Mouse (Mus musculus) midbrain, embryonic 14.5 days (tissue): ENCODE measurements around the gene Spns1. TPM values are rescaled to one million over a fixed set of nuclear protein-coding genes. Genes with fewer than 3 reads are reported as not detected.
A peak's percentile ranks its signal among the peaks of the same experiment; 100 is the strongest.

ENCODE experiments used
- ATAC-seq: fragments of 200-750 bp; cut with Nextera tagmentation; 2 replicates; pipeline ENCODE4 v1.8.0; 2017; ENCODE audit warnings: moderate number of reproducible peaks, moderate library complexity; ENCODE audit not compliant: low FRiP score, low TSS enrichment
- DNase-seq: peaks from one replicate; pipeline ENCODE4 v3.0.0-alpha.2; 2015
- H3K27ac ChIP-seq: fragments of 300-500 bp; sonication (generic); replicated peaks from 2 replicates; pipeline ENCODE4 v1.5.1; 2014; ENCODE audit warnings: mild to moderate bottlenecking, low read depth, low read length, moderate library complexity
- H3K27me3 ChIP-seq: fragments of 300-500 bp; sonication (generic); 2 replicates; pipeline ENCODE4 v1.6.1; 2014; ENCODE audit warnings: low read length, control low read depth, mixed read lengths; ENCODE audit not compliant: control insufficient read depth, insufficient read depth
- H3K36me3 ChIP-seq: fragments of 300-500 bp; sonication (generic); 2 replicates; pipeline ENCODE4 v1.6.1; 2014; ENCODE audit warnings: low read length, control low read depth; ENCODE audit not compliant: control insufficient read depth, insufficient read depth
- H3K4me1 ChIP-seq: fragments of 300-500 bp; sonication (generic); 2 replicates; pipeline ENCODE4 v1.6.1; 2014; ENCODE audit warnings: mild to moderate bottlenecking, antibody characterized with exemption, low read length, control low read depth; ENCODE audit not compliant: control insufficient read depth, insufficient read depth
- H3K4me2 ChIP-seq: fragments of 300-500 bp; sonication (generic); 2 replicates; pipeline ENCODE4 v1.6.1; 2014; ENCODE audit warnings: mild to moderate bottlenecking, low read length, moderate library complexity
- H3K4me3 ChIP-seq: fragments of 300-500 bp; sonication (generic); replicated peaks from 2 replicates; pipeline ENCODE4 v1.5.1; 2014; ENCODE audit warnings: low read depth, low read length
- H3K9ac ChIP-seq: fragments of 300-500 bp; sonication (generic); replicated peaks from 2 replicates; pipeline ENCODE4 v1.6.1; 2014; ENCODE audit warnings: mild to moderate bottlenecking, low read length, moderate library complexity
- H3K9me3 ChIP-seq: fragments of 300-500 bp; sonication (generic); 2 replicates; pipeline ENCODE4 v1.6.1; 2016; ENCODE audit warnings: low read length, control low read depth, mixed read lengths; ENCODE audit not compliant: control insufficient read depth
- WGBS: fragments of 180-500 bp; shearing (Covaris S2); extraction: QIAGEN DNeasy Blood & Tissue Kit; methylation state at CpG from one replicate; pipeline ENCODE4 v1.1.7; 2014; 5-methylcytosine and 5-hydroxymethylcytosine counted together
- polyA plus RNA-seq: library from polyadenylated mRNA; unstranded; fragments of >200 nt; fragmentation: Nextera tagmentation; extraction: Ambion mirVana; gene quantifications from 2 replicates; pipeline ENCODE4 v1.2.1, GENCODE M21; 2014

Gene Spns1
- polyA plus RNA-seq, 1 experiment from 2014 or later: 60.4 TPM

DNA sequence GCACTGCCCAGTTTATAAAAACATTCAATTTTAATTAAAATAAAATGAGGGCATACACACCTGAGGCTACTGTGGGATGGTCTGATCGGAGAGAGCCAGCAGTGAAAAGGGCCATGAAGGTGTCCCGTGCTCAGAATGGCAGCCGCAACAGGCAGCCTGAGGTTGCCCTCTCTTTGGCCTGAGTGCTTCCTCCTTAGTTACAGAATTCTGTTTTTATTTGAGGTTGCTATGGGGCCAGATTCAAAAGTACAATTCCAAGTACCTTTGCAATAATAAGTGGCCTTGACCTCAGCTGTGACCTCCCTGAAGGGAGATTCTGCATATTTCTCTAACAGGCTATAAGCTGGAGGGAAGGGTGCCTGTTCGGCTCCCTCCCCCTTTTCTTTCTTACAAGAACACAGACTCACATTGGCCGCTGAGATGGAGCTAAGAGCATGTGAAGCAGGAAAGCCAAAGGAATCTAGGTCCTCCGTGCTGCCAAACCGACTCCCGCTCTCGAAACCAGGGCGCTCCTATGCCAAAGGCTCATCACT lies 25.8 kb downstream of the Spns1 start:
- 0 out of 2 replicates have a peak overlapping the region, but pooled peaks have one; percentile 7 for H3K9ac ChIP-seq
- no peak for ATAC-seq
- 0 out of 2 replicates have a peak, but pooled peaks cover 4% of the 10 kb centered on the region for H3K4me1 ChIP-seq
- 0 out of 2 replicates have a peak overlapping the region, but pooled peaks have one; percentile 3 for H3K4me3 ChIP-seq
- peak overlapping the region; percentile 75 for H3K27ac ChIP-seq
- no peaks in the 10 kb centered on the region for H3K36me3 ChIP-seq
- no peaks in the 10 kb centered on the region for H3K9me3 ChIP-seq
- H3K4me2 ChIP-seq: peak overlapping the region; percentile 41
- 39% methylated on average over 10 of the region's 10 CpGs for WGBS
- no peaks in the 10 kb centered on the region for H3K27me3 ChIP-seq
- peak; percentile 34 for DNase-seq

DNA sequence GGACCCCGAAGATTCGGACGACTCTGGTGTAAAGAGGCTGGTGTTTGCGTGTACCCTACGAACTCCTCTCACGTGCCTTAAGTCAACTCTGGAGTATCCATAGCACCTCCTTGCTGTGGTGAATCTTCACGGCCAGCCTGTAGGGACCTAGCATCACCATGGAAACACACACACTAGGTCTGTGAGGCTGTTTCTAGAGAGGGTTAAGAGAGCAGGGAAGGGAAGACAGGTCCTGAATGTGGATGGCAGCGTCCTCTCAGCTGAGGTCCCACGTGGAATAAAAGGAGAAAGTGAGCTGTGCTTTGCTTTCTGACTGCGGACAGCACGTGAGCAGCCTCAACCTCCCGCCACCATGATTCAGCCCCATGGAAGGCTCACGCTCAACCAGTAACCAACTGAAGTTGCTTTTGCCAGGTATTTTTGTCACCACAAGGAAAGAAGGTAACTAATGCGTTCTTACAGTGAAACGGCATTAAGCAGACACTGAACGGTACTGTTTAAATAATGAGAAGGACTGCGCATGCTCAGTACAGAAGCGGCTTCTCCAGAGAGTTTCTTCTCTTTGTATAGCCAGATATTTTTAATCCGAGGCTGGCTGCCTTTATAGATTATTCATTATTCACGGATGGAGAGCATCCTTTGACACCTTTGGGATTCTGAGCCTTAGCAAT lies 26.4 kb downstream of the Spns1 start:
- DNase-seq: peak; percentile 74
- 53% methylated on average over 20 of the region's 20 CpGs for WGBS
- H3K36me3 ChIP-seq: no peaks in the 10 kb centered on the region
- H3K27me3 ChIP-seq: no peaks in the 10 kb centered on the region
- peak overlapping the region; percentile 41 for H3K4me2 ChIP-seq
- 0 out of 2 replicates have a peak, but pooled peaks cover 4% of the 10 kb centered on the region for H3K4me1 ChIP-seq
- no peak overlapping the region; the same call in 1 of the 2 replicates for H3K9ac ChIP-seq
- peak overlapping the region; percentile 75 for H3K27ac ChIP-seq
- H3K4me3 ChIP-seq: peak overlapping the region; percentile 3; the same call in 1 of the 2 replicates
- no peak for ATAC-seq
- no peaks in the 10 kb centered on the region for H3K9me3 ChIP-seq

DNA sequence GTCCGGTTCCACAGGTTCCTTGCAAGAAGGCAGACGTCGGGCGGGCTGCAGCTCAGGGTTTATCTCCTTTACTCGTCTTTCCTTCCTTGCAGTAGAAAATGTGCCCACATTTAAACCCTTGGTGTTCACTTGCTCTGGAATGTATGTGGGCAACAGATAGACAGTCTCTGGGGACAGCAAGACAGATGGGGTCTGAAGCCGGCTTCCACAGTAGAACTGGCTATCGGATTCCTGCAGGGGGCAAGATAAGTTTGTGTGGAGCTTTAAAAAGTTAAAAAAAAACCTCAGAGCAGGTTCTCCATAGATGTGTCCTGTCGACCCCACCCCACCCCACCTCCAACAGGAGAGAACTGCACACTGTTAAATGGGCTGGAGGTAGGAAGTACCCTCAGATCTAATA lies 29.0 kb downstream of the Spns1 start:
- Histone ChIP-seq H3K27ac (no peak overlapping the region), H3K36me3 (no peaks in the 10 kb centered on the region), H3K4me3 (no peak overlapping the region), H3K4me1 (0 out of 2 replicates have a peak, but pooled peaks cover 4% of the 10 kb centered on the region), H3K27me3 (no peaks in the 10 kb centered on the region), H3K9ac (no peak overlapping the region), H3K4me2 (no peak overlapping the region), H3K9me3 (no peaks in the 10 kb centered on the region)
- 78% methylated on average over 8 of the region's 8 CpGs for WGBS
- no peak for ATAC-seq
- DNase-seq: no peak

DNA sequence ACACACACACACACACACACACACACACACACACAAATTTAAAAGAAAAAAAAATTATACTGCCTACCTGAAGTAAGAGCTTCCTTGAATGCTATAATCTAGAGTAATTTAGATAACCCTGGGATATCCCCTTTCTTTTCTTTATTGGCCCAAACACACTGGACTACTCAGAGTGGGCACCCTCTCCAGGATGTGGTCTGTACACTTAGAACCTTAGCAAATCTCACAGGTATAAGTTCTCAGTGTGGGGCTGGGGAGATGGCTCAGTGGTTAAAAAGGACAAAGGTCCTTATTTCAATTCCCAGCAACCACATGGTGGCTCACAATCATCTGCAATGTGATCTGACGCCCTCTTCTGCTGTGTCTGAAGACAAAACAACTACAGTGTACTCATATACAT lies 30.2 kb downstream of the Spns1 start:
- ATAC-seq: no peak
- DNase-seq: no peak
- WGBS: 55% methylated on average over 1 of the region's 1 CpGs

DNA sequence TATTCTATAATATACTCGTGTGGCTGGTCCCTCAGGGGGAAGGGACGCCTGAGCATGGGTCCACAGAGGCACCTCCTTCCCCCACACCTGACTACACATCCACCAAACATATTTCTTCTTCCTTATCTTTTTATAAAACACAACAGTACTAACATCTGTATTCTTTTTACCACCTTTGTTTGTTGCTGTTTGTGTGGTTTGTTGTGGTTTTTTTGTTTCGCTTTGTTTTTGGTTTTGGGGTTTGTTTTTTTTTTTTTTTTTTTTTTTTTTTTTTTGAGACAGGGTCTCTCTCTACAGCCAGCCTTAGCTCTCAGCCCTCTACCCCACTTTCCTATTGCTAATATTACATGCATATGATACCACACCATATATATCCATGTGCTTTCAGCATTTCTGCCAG lies 31.3 kb downstream of the Spns1 start:
- ATAC-seq (no peak), DNase-seq (no peak)
- no peaks in the 10 kb centered on the region for H3K36me3 ChIP-seq
- no peak overlapping the region for H3K4me3 ChIP-seq
- no peak overlapping the region for H3K4me2 ChIP-seq
- H3K9me3 ChIP-seq: no peaks in the 10 kb centered on the region
- H3K4me1 ChIP-seq: no peaks in the 10 kb centered on the region
- no peaks in the 10 kb centered on the region for H3K27me3 ChIP-seq
- WGBS: 61% methylated on average over 3 of the region's 3 CpGs
- H3K9ac ChIP-seq: no peak overlapping the region
- H3K27ac ChIP-seq: no peak overlapping the region

More for the DNA sequence above, 30.2 kb downstream of the Spns1 start:
- H3K4me2 ChIP-seq: no peak overlapping the region
- no peak overlapping the region for H3K4me3 ChIP-seq
- H3K4me1 ChIP-seq: 0 out of 2 replicates have a peak, but pooled peaks cover 4% of the 10 kb centered on the region
- H3K9ac ChIP-seq: no peak overlapping the region
- H3K9me3 ChIP-seq: no peaks in the 10 kb centered on the region
- no peaks in the 10 kb centered on the region for H3K36me3 ChIP-seq
- no peak overlapping the region for H3K27ac ChIP-seq
- no peaks in the 10 kb centered on the region for H3K27me3 ChIP-seq

DNA sequence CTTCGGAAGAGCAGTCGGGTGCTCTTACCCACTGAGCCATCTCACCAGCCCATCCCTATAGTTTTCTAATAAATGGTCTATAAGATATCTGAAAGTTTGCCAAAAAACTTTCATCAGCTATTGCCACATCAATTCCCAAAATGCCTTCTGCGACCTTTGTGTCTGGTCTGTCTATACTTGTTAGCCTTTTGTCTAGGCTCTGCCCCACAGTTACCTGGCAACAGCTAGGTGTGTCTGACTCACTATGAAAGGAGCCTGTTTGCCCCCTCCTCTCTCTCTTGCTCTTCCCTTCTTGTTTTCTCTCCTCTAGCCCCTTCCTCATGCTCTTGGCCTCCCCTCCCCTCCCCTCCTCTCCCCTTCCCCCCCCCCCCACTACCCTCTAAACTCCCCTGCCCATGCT lies 31.7 kb downstream of the Spns1 start:
- ATAC-seq: no peak
- DNase-seq: no peak
- no peak overlapping the region for H3K4me3 ChIP-seq
- whole genome bisulfite sequencing: 62% methylated on average over 3 of the region's 3 CpGs
- no peaks in the 10 kb centered on the region for H3K27me3 ChIP-seq
- H3K9me3 ChIP-seq: no peaks in the 10 kb centered on the region
- no peak overlapping the region for H3K4me2 ChIP-seq
- H3K9ac ChIP-seq: no peak overlapping the region
- H3K4me1 ChIP-seq: no peaks in the 10 kb centered on the region
- no peak overlapping the region for H3K27ac ChIP-seq
- no peaks in the 10 kb centered on the region for H3K36me3 ChIP-seq

DNA sequence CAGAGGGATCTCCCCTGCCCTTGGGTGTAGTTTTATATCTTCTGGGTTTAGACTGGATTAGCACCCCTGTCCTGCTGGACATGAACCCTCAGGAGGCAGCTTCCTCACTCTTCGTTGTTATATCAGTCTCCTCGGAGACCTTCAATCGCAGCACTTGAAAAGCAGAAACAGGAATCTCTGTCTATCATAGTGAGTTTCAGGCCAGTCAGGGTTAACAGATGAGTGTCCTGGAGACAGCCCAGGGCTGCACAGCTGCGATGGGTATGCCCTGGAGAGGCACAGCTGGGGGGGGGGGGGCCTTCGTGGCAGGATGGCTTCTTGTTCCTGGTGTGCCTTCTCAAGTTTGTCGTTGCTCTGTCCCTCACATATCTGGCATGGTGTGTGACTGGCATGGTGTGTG lies 36.4 kb downstream of the Spns1 start:
- WGBS: 57% methylated on average over 6 of the region's 6 CpGs
- H3K4me1 ChIP-seq: no peaks in the 10 kb centered on the region
- H3K9me3 ChIP-seq: no peaks in the 10 kb centered on the region
- H3K27ac ChIP-seq: no peak overlapping the region
- no peak overlapping the region for H3K4me2 ChIP-seq
- DNase-seq (no peak), ATAC-seq (no peak)
- H3K4me3 ChIP-seq: no peak overlapping the region
- H3K27me3 ChIP-seq: no peaks in the 10 kb centered on the region
- H3K9ac ChIP-seq: no peak overlapping the region
- H3K36me3 ChIP-seq: no peaks in the 10 kb centered on the region

DNA sequence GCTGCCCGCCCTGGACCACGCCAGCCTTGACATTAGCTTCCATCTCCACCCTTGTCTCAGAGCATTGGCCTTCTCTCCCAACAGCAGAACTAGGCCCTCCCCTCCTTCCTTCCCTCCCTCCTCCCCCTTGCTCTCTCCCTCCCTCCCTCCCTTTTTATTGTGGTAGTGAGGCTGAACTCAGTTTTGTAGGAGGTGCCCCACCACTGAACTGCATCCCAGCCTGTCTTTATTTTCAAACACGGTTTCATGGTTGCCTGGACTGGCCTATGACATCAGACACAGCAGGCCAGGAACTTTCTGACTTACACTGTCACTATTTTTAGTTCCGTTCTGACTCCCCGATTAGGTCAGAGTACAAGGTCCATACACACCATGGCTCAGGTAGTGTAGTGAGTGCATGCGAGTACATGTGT lies 37.0 kb downstream of the Spns1 start:
- Histone ChIP-seq H3K4me3 (no peak overlapping the region), H3K27ac (no peak overlapping the region), H3K9ac (no peak overlapping the region), H3K36me3 (no peaks in the 10 kb centered on the region), H3K4me2 (no peak overlapping the region), H3K9me3 (no peaks in the 10 kb centered on the region), H3K4me1 (no peaks in the 10 kb centered on the region), H3K27me3 (no peaks in the 10 kb centered on the region)
- ATAC-seq (no peak), DNase-seq (no peak)
- 77% methylated on average over 6 of the region's 6 CpGs for WGBS

DNA sequence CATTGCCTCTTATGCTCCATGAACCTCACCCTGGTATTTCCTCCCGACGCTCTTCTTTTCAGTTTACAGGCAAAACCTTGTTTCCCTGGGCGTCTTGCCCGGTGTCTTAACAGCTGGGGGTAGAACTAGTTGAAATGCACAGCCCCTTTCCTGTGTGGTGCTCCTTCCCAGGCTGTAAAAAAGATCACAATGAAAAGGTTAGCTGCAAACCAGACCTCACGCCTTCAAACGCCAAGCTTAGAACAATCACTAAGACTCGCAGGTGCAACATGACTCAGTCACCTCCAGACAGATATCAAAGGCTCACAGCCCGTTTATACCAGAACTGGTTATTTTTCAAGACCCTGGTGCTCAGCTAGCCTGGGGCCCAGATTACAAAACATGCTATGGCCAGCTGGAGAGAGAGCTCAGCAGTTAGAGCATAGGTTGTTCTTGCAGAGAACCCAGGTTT lies 37.7 kb downstream of the Spns1 start:
- Histone ChIP-seq H3K27ac (no peak overlapping the region), H3K27me3 (no peaks in the 10 kb centered on the region), H3K9me3 (no peaks in the 10 kb centered on the region), H3K4me3 (no peak overlapping the region), H3K36me3 (no peaks in the 10 kb centered on the region), H3K4me2 (no peak overlapping the region), H3K9ac (no peak overlapping the region), H3K4me1 (no peaks in the 10 kb centered on the region)
- 86% methylated on average over 8 of the region's 8 CpGs for WGBS
- no peak for ATAC-seq
- DNase-seq: no peak
